Mouse (Mus musculus) lung, embryonic 16.5 days (tissue): ENCODE measurements around the gene D430041D05Rik. TPM values are rescaled to one million over a fixed set of nuclear protein-coding genes. Genes with fewer than 3 reads are reported as not detected.

Experiments
- ATAC-seq: fragments of 200-750 bp; cut with Nextera tagmentation; 2 replicates; pipeline ENCODE4 v1.8.0; 2017; ENCODE audit warnings: low read depth, mild to moderate bottlenecking, moderate library complexity
- H3K27ac ChIP-seq: fragments of 300-500 bp; sonication (generic); 2 replicates; pipeline ENCODE4 v1.5.1; 2014; ENCODE audit warnings: mild to moderate bottlenecking, control low read depth, low read length
- H3K27me3 ChIP-seq: fragments of 300-500 bp; sonication (generic); 2 replicates; pipeline ENCODE4 v1.6.1; 2014; ENCODE audit warnings: low read depth, low read length, mixed read lengths; ENCODE audit not compliant: control insufficient read depth, insufficient read depth
- H3K36me3 ChIP-seq: fragments of 300-500 bp; sonication (generic); 2 replicates; pipeline ENCODE4 v1.6.1; 2014; ENCODE audit warnings: low read length; ENCODE audit not compliant: control insufficient read depth, insufficient read depth
- H3K4me1 ChIP-seq: fragments of 300-500 bp; sonication (generic); replicated peaks from 2 replicates; pipeline ENCODE4 v1.6.1; 2014; ENCODE audit warnings: low read length, mixed read lengths; ENCODE audit not compliant: control insufficient read depth, insufficient read depth
- H3K4me2 ChIP-seq: fragments of 300-500 bp; sonication (generic); 2 replicates; pipeline ENCODE4 v1.6.1; 2014; ENCODE audit warnings: low read depth, low read length, control low read depth
- H3K4me3 ChIP-seq: fragments of 300-500 bp; sonication (generic); 2 replicates; pipeline ENCODE4 v1.5.1; 2014; ENCODE audit warnings: mild to moderate bottlenecking, low read length, control low read depth
- H3K9ac ChIP-seq: fragments of 300-500 bp; sonication (generic); 2 replicates; pipeline ENCODE4 v1.6.1; 2014; ENCODE audit warnings: low read length, control low read depth
- H3K9me3 ChIP-seq: fragments of 300-500 bp; sonication (generic); 2 replicates; pipeline ENCODE4 v1.6.1; 2016; ENCODE audit warnings: low read length; ENCODE audit not compliant: control insufficient read depth
- WGBS: fragments of 180-500 bp; shearing (Covaris S2); extraction: QIAGEN DNeasy Blood & Tissue Kit; methylation state at CpG from one replicate; pipeline ENCODE4 v1.1.7; 2014; 5-methylcytosine and 5-hydroxymethylcytosine counted together
- polyA plus RNA-seq: library from polyadenylated mRNA; unstranded; fragments of >200 nt; fragmentation: Nextera tagmentation; extraction: Ambion mirVana; gene quantifications from 2 replicates; pipeline ENCODE4 v1.2.1, GENCODE M21; 2015

Gene D430041D05Rik
- polyA plus RNA-seq, 1 experiment from 2014 or later: 0.70 TPM

GRCm38 (mm10) chr2:104135920-104136319 is 274.9 kb downstream of the D430041D05Rik start:
- no peak for ATAC-seq
- H3K27me3 ChIP-seq: no peaks in the 10 kb centered on the region
- no peak overlapping the region for H3K27ac ChIP-seq
- no peaks in the 10 kb centered on the region for H3K4me1 ChIP-seq
- H3K4me3 ChIP-seq: no peak overlapping the region
- H3K36me3 ChIP-seq: no peaks in the 10 kb centered on the region
- no peak overlapping the region for H3K9ac ChIP-seq
- H3K9me3 ChIP-seq: no peaks in the 10 kb centered on the region; the same call in 1 of the 2 replicates
- H3K4me2 ChIP-seq: no peak overlapping the region
- WGBS: 44% methylated on average over 2 of the region's 2 CpGs

GRCm38 (mm10) chr2:104134150-104135056 is 276.4 kb downstream of the D430041D05Rik start:
- H3K27ac ChIP-seq: no peak overlapping the region
- WGBS: 39% methylated on average over 8 of the region's 8 CpGs
- H3K36me3 ChIP-seq: no peaks in the 10 kb centered on the region
- ATAC-seq: peak; percentile 35; the same call in 1 of the 2 replicates
- no peak overlapping the region for H3K4me2 ChIP-seq
- no peaks in the 10 kb centered on the region for H3K27me3 ChIP-seq
- H3K9me3 ChIP-seq: no peaks in the 10 kb centered on the region; the same call in 1 of the 2 replicates
- H3K9ac ChIP-seq: no peak overlapping the region
- no peak overlapping the region for H3K4me3 ChIP-seq
- no peaks in the 10 kb centered on the region for H3K4me1 ChIP-seq

- WGBS: 16% methylated on average over 11 of the region's 12 CpGs
- no peak for ATAC-seq
Observed at GRCm38 (mm10) chr2:104133042-104133810, 277.6 kb downstream of the D430041D05Rik start.

GRCm38 (mm10) chr2:104132266-104132859 is 278.4 kb downstream of the D430041D05Rik start:
- H3K27ac ChIP-seq: no peak overlapping the region
- no peak for ATAC-seq
- H3K36me3 ChIP-seq: no peaks in the 10 kb centered on the region
- H3K9ac ChIP-seq: no peak overlapping the region
- no peaks in the 10 kb centered on the region for H3K27me3 ChIP-seq
- no peaks in the 10 kb centered on the region for H3K4me1 ChIP-seq
- WGBS: 68% methylated on average over 7 of the region's 7 CpGs
- no peaks in the 10 kb centered on the region for H3K9me3 ChIP-seq
- H3K4me2 ChIP-seq: no peak overlapping the region
- H3K4me3 ChIP-seq: no peak overlapping the region

More at GRCm38 (mm10) chr2:104133042-104133810, 277.6 kb downstream of the D430041D05Rik start:
- no peaks in the 10 kb centered on the region for H3K4me1 ChIP-seq
- H3K36me3 ChIP-seq: no peaks in the 10 kb centered on the region
- H3K4me2 ChIP-seq: no peak overlapping the region
- no peak overlapping the region for H3K27ac ChIP-seq
- no peak overlapping the region for H3K9ac ChIP-seq
- H3K27me3 ChIP-seq: no peaks in the 10 kb centered on the region
- no peak overlapping the region for H3K4me3 ChIP-seq
- H3K9me3 ChIP-seq: no peaks in the 10 kb centered on the region

- no peak for ATAC-seq
- H3K27ac ChIP-seq: no peak overlapping the region
- 57% methylated on average over 3 of the region's 3 CpGs for WGBS
Observed at GRCm38 (mm10) chr2:104130969-104131368, 279.8 kb downstream of the D430041D05Rik start.

GRCm38 (mm10) chr2:104130165-104130564 is 280.6 kb downstream of the D430041D05Rik start:
- H3K4me3 ChIP-seq: no peak overlapping the region
- no peak for ATAC-seq
- no peaks in the 10 kb centered on the region for H3K4me1 ChIP-seq
- H3K27ac ChIP-seq: no peak overlapping the region
- H3K9ac ChIP-seq: no peak overlapping the region
- H3K36me3 ChIP-seq: no peaks in the 10 kb centered on the region
- H3K27me3 ChIP-seq: no peaks in the 10 kb centered on the region
- 52% methylated on average over 6 of the region's 6 CpGs for WGBS
- H3K9me3 ChIP-seq: no peaks in the 10 kb centered on the region
- H3K4me2 ChIP-seq: no peak overlapping the region

More at GRCm38 (mm10) chr2:104130969-104131368, 279.8 kb downstream of the D430041D05Rik start:
- Histone ChIP-seq H3K9me3 (no peaks in the 10 kb centered on the region), H3K4me3 (no peak overlapping the region), H3K36me3 (no peaks in the 10 kb centered on the region), H3K27me3 (no peaks in the 10 kb centered on the region), H3K4me2 (no peak overlapping the region), H3K4me1 (no peaks in the 10 kb centered on the region), H3K9ac (no peak overlapping the region)

- no peak for ATAC-seq
- 69% methylated on average over 13 of the region's 13 CpGs for WGBS
- Histone ChIP-seq H3K4me2 (no peak overlapping the region), H3K36me3 (no peaks in the 10 kb centered on the region), H3K4me3 (no peak overlapping the region), H3K9me3 (no peaks in the 10 kb centered on the region), H3K9ac (no peak overlapping the region), H3K4me1 (no peaks in the 10 kb centered on the region), H3K27me3 (no peaks in the 10 kb centered on the region; the same call in 1 of the 2 replicates), H3K27ac (no peak overlapping the region)
Observed at GRCm38 (mm10) chr2:104128803-104129531, 281.8 kb downstream of the D430041D05Rik start.

- no peak for ATAC-seq
- H3K4me1 ChIP-seq: peaks cover 5% of the 10 kb centered on the region
Observed at GRCm38 (mm10) chr2:104124071-104124470, 286.7 kb downstream of the D430041D05Rik start.

More at GRCm38 (mm10) chr2:104124071-104124470, 286.7 kb downstream of the D430041D05Rik start:
- Histone ChIP-seq H3K4me3 (no peak overlapping the region), H3K27ac (no peak overlapping the region), H3K27me3 (no peaks in the 10 kb centered on the region; the same call in 1 of the 2 replicates), H3K36me3 (no peaks in the 10 kb centered on the region), H3K4me2 (no peak overlapping the region), H3K9me3 (no peaks in the 10 kb centered on the region), H3K9ac (no peak overlapping the region)
- WGBS: 67% methylated on average over 5 of the region's 5 CpGs
